Mouse (Mus musculus) left cerebral cortex, adult 6 months (tissue): Measurements from ENCODE around the gene Coro2b. TPM values are rescaled to one million over a fixed set of nuclear protein-coding genes. Genes with fewer than 3 reads are reported as not detected.

Experiments
- long read RNA-seq, 2 experiments: library from polyadenylated mRNA; unstranded; transcript quantifications; one replicate each; pipeline ENCODE4 v2.0.0; 2019 to 2020
- polyA plus RNA-seq: library from polyadenylated mRNA; unstranded; fragments of <200 nt; fragmentation: Nextera tagmentation; gene quantifications from 2 replicates; pipeline ENCODE4 v1.2.3, GENCODE M21; 2021

The Coro2b gene
- 36.7 and 57.5 TPM in 2 replicates for polyA plus RNA-seq
- long read RNA-seq, experiment 1, transcript Coro2b-201 (12 exons, 3,610 nt): major isoform, 108 of 164 reads
- long read RNA-seq, experiment 1, partial matches to known transcripts: 18 of 164 reads
- long read RNA-seq, experiment 1, other reads (novel, unspliced or antisense): 38 of 164 reads
- long read RNA-seq, experiment 2, transcript Coro2b-201 (12 exons, 3,610 nt): major isoform, 7 of 58 reads
- long read RNA-seq, experiment 2, partial matches to known transcripts: 1 of 58 reads
- long read RNA-seq, experiment 2, other reads (novel, unspliced or antisense): 50 of 58 reads

DNA sequence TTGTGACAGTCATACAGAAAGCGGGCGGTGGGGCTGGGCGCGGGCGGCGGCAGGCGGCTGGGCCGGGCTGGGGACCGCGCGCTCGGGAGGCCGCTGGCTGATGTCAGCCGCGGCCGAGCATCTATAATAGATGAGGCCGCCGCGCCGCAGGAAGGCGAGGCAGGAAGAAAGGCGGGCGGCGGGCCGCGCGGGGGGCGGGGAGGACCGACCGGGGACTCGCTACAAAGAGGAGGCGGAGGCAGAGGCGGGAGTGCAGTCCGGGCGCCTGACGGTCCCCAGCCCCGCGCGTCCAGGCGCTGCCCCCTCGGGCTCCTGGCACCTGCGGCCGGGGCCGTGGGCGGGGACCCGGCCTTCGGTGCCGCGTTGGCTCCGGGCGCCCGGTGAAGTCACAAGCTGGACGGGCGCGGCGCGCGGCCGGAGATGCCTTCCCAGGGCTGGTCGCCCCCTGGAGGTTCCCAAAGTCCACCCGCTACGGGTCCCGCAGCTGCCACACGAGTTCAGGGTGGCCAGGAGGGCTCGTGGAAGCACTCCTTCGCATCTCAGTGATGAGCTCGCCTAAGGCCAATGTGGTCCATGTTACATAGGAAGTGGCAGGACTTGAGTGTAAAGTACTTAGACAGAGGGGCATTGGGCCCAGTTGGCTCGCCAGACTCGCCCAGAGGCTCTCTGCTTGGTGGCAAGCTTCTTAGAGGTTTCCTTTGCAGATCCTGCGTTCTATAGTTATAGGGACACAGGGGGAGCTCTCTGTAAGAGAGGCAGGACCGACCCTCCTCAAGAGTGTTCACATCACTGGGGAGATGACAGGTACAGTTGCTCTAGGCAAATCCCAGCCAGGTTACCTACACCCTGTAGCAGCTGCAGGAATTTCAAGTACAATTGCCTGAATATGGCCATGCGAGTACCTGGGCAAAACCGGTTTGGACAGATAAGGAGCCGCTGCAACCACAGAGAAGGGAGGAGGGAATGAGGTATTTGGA lies at the start of gene Coro2b:
Gene Coro2b, minus strand, starts transcription at position 390 of the 977 bp plus-strand sequence.

Other genes starting within 250 kb of the Coro2b start
- gene Anp32a, start 195.8 kb downstream of the Coro2b start, polyA plus RNA-seq: 53.7 and 70.2 TPM in 2 replicates
- gene Itga11, start 140.8 kb upstream of the Coro2b start, polyA plus RNA-seq: 0.55 and 0.82 TPM in 2 replicates